Mouse (Mus musculus) right cerebral cortex, postnatal 10 days (tissue): ENCODE data around the gene Lrrc57.
"Not testable (repeated sequence)": the region's sequence is repeated elsewhere in the genome, so short reads cannot be mapped to it uniquely, and the experiment has no call there.

Experiments
- DNase-seq, 2 experiments: peaks; one replicate each; pipeline ENCODE4 v3.0.0; 2021; ENCODE audit warnings: low spot score in 2 of 2

The Lrrc57 gene

DNA sequence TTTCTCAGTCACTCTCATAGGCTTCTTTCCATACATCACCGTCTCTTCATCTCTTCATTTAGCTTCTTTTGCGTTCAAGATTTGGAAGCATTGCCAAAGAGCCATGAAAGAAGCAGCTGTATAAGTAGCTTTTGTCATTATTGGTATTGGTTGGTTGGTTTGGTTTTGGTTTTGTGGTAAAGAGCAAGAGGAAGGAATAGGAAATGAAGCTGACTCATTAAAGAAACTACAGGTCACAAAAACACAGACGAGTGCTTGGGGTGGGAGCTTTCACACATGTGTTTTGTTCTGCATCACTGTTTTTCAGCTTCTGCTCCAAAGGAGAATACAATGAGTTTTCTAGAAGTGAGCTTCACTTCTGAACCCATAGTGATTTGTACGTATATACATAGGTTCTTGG lies 9.8 kb downstream of the Lrrc57 start:
- no peak for DNase-seq

DNA sequence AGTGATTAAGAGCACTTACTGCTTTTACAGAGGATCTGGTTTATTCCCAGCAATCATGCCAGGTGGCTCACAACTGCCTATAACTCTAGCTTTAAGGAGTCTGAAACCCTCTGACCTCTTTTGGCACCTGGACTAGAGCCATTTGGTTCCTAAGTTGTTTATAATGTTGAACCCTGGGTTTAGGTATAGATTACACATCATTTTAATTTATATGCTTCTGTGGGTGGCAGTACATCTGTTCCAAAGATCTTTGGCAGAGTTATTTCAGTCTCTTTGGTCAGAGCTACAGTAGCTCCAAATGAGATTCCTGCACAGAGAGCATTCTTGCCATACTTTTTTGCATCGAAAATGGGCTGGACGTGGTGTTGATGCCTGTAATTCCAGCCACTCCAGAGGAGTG lies 11.6 kb downstream of the Lrrc57 start:
- no peak for DNase-seq

DNA sequence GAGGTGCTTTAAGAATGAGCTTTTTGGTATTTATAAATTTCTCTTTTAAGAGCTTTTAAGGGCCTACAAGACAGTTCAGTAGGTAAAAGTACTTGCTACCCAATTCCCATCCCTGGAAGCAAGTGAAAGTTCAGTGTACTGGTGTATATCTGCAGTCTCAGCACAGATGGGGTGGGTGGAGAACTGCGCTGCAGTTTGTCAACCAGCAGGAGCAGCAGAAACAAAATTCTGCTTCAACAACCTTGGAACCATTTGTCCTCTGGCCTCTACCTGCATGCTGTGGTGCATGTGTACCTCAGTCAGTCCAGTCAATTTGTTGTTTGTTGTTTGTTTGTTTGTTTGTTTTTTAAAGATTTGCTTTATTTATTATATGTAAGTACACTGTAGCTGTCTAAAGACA lies 17.1 kb downstream of the Lrrc57 start:
- no peak for DNase-seq

DNA sequence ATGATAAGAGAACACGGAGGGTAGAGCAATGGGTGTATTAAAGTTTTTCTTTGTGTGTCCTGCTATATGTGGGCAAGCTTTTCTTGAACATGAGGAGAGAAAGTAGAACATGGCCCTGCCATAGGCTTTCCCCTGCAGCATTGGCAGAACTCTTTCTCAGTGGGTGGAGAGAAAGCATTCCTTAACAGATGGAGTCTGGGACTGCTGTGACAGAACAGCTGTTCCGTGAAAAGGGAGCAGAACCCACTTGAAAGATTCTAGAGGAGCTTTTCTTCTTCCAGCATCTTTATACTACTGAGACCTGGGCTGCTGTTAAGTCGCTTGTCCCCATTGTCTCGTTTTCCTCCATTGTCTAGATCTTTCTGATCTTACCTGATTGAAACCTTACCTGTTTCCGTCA lies 19.6 kb downstream of the Lrrc57 start:
- DNase-seq: peak; percentile 53 to 72

DNA sequence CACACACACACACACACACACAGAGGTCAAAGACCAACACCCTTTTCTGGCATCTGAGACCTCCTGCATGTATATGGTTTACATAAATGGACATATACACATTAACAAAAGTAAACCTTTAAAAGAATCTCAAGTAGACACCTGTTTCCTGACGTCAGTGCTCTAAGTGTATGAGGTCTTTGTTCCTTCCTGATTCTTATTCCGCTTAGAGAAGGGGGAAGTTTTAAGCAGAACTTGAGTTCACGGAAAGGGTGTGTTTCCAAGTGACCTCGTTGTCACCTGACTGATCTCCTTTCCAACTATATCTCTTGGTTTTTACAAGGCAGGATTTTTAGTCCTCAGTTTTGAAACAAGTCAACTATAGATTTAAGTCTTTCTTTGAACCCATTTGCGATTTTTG lies 31.0 kb downstream of the Lrrc57 start:
- DNase-seq: no peak

DNA sequence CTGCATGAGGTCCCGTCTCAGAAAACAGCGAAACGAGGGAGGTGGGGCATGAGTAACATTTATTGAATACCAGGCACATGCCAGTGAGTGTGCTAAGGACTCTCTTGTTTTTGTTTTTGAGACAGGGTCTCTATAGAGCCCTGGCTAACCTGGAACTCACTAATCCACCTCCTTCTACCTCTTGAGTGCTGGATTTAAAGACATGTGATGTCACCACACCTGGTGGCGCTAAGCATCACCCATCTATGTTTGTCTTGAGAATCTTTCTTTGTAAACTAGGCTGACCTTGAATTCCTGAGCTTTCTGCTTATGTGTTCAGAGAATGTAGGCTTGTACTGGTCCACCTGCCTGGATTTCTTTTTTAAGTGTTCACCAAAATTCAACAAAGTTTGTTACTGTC lies 31.5 kb downstream of the Lrrc57 start:
- DNase-seq: no peak

DNA sequence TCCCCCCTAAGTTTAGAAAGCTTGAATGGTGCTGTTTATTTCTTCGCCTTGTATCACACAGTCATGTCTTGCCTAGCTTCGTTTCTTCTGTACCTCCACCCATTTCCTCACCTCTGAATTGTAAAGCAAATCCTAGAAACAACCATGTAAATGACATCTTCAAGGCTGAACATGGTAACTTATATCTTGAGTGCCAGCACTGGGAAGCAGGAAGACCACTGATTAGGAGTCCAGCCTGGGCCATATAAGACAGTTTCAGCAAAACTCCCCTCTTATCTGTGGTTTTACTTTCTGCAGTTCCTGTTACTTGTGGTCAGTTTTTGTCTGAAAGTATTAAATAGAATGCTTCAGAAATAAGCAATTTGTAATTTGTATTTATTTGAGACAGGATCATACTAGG lies 33.3 kb downstream of the Lrrc57 start:
- DNase-seq: no peak

DNA sequence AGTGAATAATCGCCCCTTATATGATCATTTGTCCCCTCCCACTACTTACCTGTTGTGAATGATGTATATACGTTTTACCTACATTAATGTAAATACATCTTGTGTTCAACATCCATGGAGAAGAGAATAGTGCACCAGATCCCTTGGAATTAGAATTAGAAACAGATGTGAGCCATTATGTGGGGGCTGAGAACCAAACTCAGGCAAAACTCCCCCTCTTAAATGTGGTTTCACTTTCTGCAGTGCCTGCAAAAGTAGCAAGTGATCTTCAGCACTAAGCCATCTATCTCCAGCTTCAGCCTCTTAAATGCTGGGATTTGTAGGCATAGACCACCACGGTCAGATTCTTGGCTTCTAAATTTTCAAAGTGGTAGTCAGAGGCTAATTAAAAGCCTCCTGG lies 34.2 kb downstream of the Lrrc57 start:
- DNase-seq: no peak

DNA sequence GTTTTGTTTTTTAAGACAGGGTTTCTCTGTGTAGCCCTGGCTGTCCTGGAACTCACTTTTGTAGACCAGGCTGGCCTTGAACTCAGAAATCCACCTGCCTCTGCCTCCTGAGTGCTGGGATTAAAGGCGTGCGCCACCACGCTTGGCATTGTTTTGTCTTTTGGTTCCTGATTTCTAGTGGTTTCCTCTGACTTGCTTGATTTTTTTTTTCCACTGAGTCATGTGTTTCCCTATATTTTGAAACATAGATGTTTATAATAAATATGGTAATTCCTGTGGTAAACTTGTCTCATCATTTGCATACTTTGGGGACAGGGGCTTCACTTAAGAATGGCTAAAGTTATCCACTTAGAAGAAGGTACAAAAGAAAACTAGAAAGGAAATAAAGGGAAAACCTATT lies 37.2 kb downstream of the Lrrc57 start:
- DNase-seq: not testable (repeated sequence)

DNA sequence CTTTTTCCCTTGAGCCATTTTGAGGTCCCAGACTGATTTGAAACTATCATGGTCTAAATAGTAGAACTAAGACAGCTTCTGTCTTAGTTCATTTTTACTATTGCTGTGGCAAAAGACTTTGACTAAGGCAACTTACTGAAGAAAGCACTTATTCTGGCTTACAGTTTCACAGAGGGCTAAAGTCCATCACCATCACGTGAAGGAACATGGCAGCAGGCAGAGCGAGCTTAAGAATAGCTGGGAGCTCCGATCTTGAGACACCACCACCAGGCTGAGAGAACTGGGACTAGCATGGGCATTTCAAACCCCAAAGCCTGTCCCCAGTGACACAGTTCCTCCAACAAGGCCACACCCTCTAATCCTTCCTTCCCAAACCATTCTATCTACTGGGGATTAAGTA lies 38.2 kb downstream of the Lrrc57 start:
- DNase-seq: no peak

DNA sequence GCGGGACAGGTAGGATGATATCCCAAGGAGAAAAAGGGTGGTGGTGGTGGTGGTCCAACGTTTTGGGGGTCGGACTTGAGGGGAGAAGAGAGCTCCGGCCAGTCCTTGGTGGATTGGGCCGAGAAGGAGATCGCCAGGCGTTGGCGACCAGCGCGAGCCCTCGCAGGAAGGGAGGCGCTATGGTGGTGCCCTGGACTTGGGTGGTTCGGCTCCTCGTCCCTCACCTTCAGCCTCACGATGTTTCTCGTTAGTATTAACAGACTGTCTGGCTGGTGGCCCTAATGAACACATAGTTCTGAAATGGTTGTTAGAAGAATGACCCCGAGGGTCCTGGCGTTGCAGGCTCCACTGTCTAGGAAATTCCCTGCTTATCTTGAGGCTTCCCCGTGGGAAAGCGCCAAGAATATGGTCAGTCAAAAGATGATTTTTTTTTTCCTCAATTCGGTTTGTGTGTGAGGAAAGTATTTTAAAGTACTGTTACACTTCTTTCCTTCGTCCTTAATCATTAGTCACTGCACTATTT lies 41.5 kb downstream of the Lrrc57 start:
- no peak for DNase-seq

DNA sequence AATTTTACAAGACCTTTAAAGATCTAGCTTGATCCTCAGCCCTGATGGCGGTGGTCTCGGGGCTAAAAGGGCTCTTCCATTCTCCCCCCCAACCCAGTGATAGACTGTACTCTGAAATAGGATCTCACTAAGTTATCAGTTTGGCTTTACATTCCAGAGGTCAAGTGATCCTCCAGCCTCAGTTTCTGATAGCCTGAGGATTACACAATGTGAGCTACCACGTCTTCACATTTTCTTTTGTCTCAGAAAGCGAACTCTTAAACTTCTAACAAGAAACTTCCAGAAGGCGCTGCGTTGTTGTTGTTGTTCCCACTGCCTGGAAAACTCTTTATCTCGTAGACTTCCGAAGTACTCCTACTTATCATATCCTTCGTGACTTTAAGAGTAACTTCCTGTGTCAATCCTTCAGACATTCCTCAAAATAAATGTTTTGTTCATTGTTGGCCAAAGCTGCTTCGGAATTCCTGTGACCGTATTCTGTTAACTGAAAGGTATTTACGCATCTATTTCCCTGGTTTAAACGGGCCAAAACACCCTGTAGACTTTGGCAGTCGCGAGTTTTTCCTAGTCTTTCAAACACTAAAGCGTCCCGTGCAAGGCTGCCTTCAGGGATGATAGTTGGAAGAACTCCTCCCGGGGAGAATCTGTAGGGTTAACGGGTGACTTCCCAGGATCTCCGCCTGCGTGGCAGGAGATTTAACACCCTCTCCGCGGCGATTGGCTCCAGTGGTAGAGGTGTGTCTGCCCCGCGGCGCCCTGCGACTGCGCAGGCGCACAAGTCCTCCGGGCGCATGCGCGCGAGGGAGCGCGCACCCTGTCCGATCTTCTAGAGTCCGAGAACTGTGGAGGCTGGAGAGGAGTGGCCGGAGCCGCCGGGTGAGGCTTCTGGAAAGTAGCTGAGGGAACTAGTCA lies 42.2 kb downstream of the Lrrc57 start, which contains the start of gene Snap23:
Snap23 (plus strand) TSS at position 786 of the 912 bp plus-strand sequence.
- DNase-seq: peak; percentile 96

DNA sequence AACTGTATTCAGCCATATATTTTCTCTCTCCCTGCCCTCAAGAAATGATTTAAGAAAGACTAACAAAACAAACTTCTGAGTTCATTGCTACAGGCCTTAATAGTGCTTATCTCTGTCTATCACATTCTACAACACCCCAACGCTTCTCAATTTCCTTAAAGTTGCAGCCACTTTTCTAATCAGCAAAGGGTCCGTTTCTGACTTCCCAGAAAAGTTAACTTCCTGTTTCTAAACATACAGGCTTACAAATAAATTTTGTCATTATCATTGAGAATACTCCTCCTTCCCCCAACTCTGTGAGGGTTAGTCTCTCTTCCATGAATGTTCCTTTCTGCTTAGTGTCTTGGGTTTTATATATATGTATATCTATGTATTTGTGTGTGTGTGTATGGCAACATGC lies 44.0 kb downstream of the Lrrc57 start:
- DNase-seq: no peak

DNA sequence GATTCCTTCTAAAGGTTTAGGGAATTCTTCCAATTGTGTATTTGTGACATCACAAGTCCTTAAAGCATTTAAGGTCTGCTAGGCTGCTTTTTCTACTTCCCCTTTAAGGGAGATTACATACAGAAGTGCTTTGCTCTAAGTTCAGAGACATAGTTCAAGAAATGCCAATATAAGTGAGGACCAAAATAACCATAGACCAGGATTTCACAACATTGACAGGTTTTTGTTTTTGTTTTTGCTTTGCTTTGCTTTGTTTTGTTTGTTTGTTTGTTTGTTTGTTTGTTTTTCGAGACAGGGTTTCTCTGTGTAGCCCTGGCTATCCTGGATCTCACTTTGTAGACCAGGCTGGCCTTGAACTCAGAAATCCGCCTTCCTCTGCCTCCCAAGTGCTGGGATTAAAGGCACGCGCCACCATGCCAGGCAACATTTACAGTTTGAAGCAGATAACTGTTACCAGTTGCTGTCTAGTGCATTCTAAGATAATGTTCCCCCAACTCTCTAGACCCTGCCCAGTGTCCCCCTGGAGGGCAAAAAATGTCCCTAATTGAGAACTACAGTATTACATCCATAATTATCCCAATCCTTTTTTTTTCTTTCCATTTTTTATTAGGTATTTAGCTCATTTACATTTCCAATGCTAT lies 44.7 kb downstream of the Lrrc57 start:
- DNase-seq: not testable (repeated sequence)

DNA sequence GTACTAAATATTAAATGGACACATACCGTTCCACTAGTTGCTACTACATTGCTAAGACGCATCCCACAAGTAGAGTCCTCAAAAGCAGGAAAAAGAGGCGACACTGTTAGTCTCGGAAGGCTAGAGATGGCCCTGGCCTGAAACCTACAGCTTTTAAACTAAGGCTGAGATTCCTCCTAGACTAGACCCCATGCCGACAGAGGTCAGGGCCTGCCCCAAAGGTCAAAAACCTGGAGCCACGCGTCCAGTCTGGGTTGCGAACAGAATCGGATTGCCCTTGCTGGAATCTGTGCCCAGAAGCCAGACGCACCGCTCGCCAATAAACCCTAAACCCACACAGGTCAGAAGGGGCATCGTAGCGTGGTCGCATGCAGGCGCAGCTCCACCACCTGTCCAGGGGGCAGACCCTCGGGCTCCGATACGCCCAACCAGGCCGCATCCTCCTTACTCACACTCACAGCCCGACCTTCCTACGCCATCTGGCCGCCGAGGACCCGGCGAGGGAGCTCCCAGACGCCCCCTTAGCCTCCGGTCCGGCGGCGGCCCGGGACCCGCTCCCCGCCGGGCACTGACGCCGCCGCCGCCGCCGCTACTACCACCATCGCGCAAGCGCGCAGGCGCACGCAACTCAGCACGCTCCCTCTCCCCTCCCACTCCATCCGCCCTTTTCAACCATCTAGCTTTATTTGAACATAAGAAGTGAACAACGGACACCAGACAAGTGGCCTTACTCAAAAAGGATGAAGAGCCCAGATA lies 45.9 kb downstream of the Lrrc57 start, which contains the start of gene Zfp106:
Zfp106 (minus strand) TSS at position 609 of the 756 bp plus-strand sequence.
- peak; percentile 90 to 91 for DNase-seq

DNA sequence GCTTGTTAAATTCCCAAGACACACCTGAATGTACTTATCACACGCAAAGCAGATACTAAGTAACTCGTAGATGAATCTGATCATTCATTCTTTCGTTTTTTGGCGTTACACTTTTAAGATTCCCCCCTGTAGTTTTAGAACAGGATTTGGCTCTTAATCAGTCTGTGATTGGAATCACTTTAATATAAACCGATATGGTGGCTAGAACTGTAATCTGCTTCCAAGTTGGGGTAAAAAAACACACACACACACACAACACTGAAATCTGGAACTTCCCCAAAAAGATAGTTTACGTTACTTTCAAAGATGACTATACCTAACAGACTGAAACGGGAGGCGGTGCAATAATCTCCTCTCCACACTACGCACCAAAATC lies 46.5 kb downstream of the Lrrc57 start:
- DNase-seq: no peak

DNA sequence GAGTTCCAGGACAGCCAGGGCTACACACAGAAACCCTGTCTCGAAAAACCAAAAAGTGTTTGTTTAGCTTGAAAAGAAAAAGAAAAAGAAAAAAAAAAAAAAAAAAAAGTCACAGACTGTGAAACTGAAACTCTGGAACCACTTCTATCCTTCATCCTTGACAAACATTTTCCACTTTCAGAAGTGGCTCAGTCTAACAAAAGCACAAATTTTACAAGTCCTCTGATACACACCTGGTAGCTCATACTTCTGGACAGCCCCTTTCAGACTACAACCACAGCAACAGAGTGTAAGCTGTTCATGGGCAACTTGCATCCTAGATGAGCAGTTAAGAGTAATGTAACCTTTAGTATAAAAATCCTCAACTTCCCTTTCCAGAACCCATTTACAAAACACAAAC lies 47.8 kb downstream of the Lrrc57 start:
- DNase-seq: no peak

DNA sequence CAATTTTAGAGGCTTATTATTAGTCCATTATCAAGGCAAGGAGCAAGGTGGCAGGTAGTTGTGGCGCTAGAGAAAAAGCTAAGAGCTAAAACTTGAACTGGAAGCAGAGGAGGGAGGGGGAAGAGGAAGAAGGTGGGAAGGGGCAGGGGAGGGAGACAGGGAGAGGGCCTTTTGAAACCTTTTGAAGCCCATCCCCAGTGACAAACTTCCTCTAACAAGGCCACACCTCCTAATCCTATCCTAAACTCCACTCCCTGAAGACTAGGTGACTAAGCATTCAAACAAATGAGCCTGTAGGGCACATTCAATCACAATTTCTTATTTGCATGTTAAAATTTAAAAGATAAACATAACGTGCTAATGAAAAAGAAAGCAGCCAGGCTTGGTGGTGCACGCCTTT lies 50.5 kb downstream of the Lrrc57 start:
- DNase-seq: no peak

DNA sequence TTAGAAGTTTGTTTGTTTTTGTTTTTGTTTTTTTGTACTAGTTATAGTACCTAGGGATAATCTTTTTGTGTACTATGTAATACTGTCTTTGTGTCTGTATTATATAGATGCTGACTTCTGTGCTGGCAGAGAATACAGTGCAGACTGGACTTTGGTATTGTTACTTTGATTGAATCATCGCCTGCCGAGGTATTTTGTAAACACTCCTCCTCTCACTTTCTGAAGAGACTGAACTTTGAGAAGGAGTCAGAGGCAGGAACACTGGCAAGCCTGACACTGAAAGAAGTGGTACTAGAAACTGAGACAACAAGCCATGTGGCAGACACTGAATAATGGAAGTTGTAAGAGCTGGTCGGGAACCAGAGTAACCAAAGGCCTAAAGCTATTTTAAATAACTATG lies 52.5 kb downstream of the Lrrc57 start:
- DNase-seq: no peak
